Mouse (Mus musculus): ENCODE measurements around the gene Kctd11. TPM values are rescaled to one million over a fixed set of nuclear protein-coding genes. Genes with fewer than 3 reads are reported as not detected.

The Kctd11 gene
- polyA plus RNA-seq, 2 experiments: 5.1 to 6.5 TPM

- no peak for DNase-seq (ENCODE audit: low spot score)
- no peak for ATAC-seq (ENCODE audit: low FRiP score, low read depth)
- no peak for TF ChIP-seq POLR2A (IDR thresholded peaks at IDR 0.05; ENCODE audit: borderline replicate concordance, extremely low read depth, insufficient read depth, insufficient read length)
- Histone ChIP-seq H3K27ac (replicated peaks; ENCODE audit: low read depth, low read length) (no peak overlapping the region), H3K9me3 (ENCODE audit: control insufficient read depth, low read length) (no peaks in the 10 kb centered on the region), H3K27me3 (ENCODE audit: control insufficient read depth, insufficient read depth, low read length) (0 out of 2 replicates have a peak, but pooled peaks cover 15% of the 10 kb centered on the region), H3K36me3 (ENCODE audit: control insufficient read depth, insufficient read depth, low read length) (peaks cover 25% of the 10 kb centered on the region), H3K4me1 (ENCODE audit: control insufficient read depth, insufficient read depth, low read length) (no peaks in the 10 kb centered on the region), H3K9ac (ENCODE audit: low read depth, low read length, severe bottlenecking) (no peak overlapping the region), H3K4me3 (replicated peaks; ENCODE audit: low read length) (no peak overlapping the region), H3K4me2 (replicated peaks; ENCODE audit: low read depth, low read length, severe bottlenecking) (no peak overlapping the region)
- WGBS: 84% methylated on average over 10 of the region's 10 CpGs
Measured at GRCm38 (mm10) chr11:69854680-69855079, 26.5 kb downstream of the Kctd11 start.

- H3K9ac ChIP-seq (ENCODE audit: low read depth, low read length, severe bottlenecking): no peak overlapping the region
- ATAC-seq (ENCODE audit: low FRiP score, low read depth) (no peak), DNase-seq (ENCODE audit: low spot score) (no peak)
- H3K27ac ChIP-seq (replicated peaks; ENCODE audit: low read depth, low read length): no peak overlapping the region
- 0 out of 2 replicates have a peak, but pooled peaks cover 12% of the 10 kb centered on the region for H3K27me3 ChIP-seq (ENCODE audit: control insufficient read depth, insufficient read depth, low read length)
- no peak for TF ChIP-seq POLR2A (IDR thresholded peaks at IDR 0.05; ENCODE audit: borderline replicate concordance, extremely low read depth, insufficient read depth, insufficient read length)
- H3K4me2 ChIP-seq (replicated peaks; ENCODE audit: low read depth, low read length, severe bottlenecking): no peak overlapping the region
- no peaks in the 10 kb centered on the region for H3K9me3 ChIP-seq (ENCODE audit: control insufficient read depth, low read length)
- H3K4me1 ChIP-seq (ENCODE audit: control insufficient read depth, insufficient read depth, low read length): no peaks in the 10 kb centered on the region
- 71% methylated on average over 7 of the region's 7 CpGs for WGBS
- no peak overlapping the region for H3K4me3 ChIP-seq (replicated peaks; ENCODE audit: low read length)
- H3K36me3 ChIP-seq (ENCODE audit: control insufficient read depth, insufficient read depth, low read length): peaks cover 31% of the 10 kb centered on the region
Measured at GRCm38 (mm10) chr11:69853994-69854393, 27.2 kb downstream of the Kctd11 start.

GRCm38 (mm10) chr11:69850754-69851153 is 30.5 kb downstream of the Kctd11 start:
- Histone ChIP-seq H3K4me3 (replicated peaks; ENCODE audit: low read length) (no peak overlapping the region), H3K27ac (replicated peaks; ENCODE audit: low read depth, low read length) (no peak overlapping the region), H3K9me3 (ENCODE audit: control insufficient read depth, low read length) (no peaks in the 10 kb centered on the region), H3K27me3 (ENCODE audit: control insufficient read depth, insufficient read depth, low read length) (no peaks in the 10 kb centered on the region), H3K4me1 (ENCODE audit: control insufficient read depth, insufficient read depth, low read length) (peaks cover 11% of the 10 kb centered on the region), H3K9ac (ENCODE audit: low read depth, low read length, severe bottlenecking) (no peak overlapping the region), H3K4me2 (replicated peaks; ENCODE audit: low read depth, low read length, severe bottlenecking) (no peak overlapping the region), H3K36me3 (ENCODE audit: control insufficient read depth, insufficient read depth, low read length) (peaks cover 41% of the 10 kb centered on the region)
- WGBS: 67% methylated on average over 8 of the region's 8 CpGs
- ATAC-seq (ENCODE audit: low FRiP score, low read depth): no peak
- TF ChIP-seq POLR2A (IDR thresholded peaks at IDR 0.05; ENCODE audit: borderline replicate concordance, extremely low read depth, insufficient read depth, insufficient read length): no peak
- no peak for DNase-seq (ENCODE audit: low spot score)

- Histone ChIP-seq H3K4me1 (ENCODE audit: control insufficient read depth, insufficient read depth, low read length) (peaks cover 17% of the 10 kb centered on the region), H3K4me2 (replicated peaks; ENCODE audit: low read depth, low read length, severe bottlenecking) (no peak overlapping the region), H3K27me3 (ENCODE audit: control insufficient read depth, insufficient read depth, low read length) (no peaks in the 10 kb centered on the region), H3K9ac (ENCODE audit: low read depth, low read length, severe bottlenecking) (no peak overlapping the region), H3K4me3 (replicated peaks; ENCODE audit: low read length) (no peak overlapping the region), H3K9me3 (ENCODE audit: control insufficient read depth, low read length) (no peaks in the 10 kb centered on the region), H3K27ac (replicated peaks; ENCODE audit: low read depth, low read length) (no peak overlapping the region), H3K36me3 (ENCODE audit: control insufficient read depth, insufficient read depth, low read length) (peaks cover 41% of the 10 kb centered on the region)
- no peak for TF ChIP-seq POLR2A (IDR thresholded peaks at IDR 0.05; ENCODE audit: borderline replicate concordance, extremely low read depth, insufficient read depth, insufficient read length)
- 95% methylated on average over 15 of the region's 15 CpGs for WGBS
- no peak for DNase-seq (ENCODE audit: low spot score)
- no peak for ATAC-seq (ENCODE audit: low FRiP score, low read depth)
Measured at GRCm38 (mm10) chr11:69849884-69850283, 31.3 kb downstream of the Kctd11 start.

GRCm38 (mm10) chr11:69849128-69849527 is 32.1 kb downstream of the Kctd11 start:
- H3K9me3 ChIP-seq (ENCODE audit: control insufficient read depth, low read length): no peaks in the 10 kb centered on the region
- peaks cover 41% of the 10 kb centered on the region for H3K36me3 ChIP-seq (ENCODE audit: control insufficient read depth, insufficient read depth, low read length)
- H3K27ac ChIP-seq (replicated peaks; ENCODE audit: low read depth, low read length): no peak overlapping the region
- TF ChIP-seq POLR2A (IDR thresholded peaks at IDR 0.05; ENCODE audit: borderline replicate concordance, extremely low read depth, insufficient read depth, insufficient read length): no peak
- peaks cover 17% of the 10 kb centered on the region for H3K4me1 ChIP-seq (ENCODE audit: control insufficient read depth, insufficient read depth, low read length)
- no peak for DNase-seq (ENCODE audit: low spot score)
- no peak overlapping the region for H3K4me2 ChIP-seq (replicated peaks; ENCODE audit: low read depth, low read length, severe bottlenecking)
- no peak for ATAC-seq (ENCODE audit: low FRiP score, low read depth)
- H3K27me3 ChIP-seq (ENCODE audit: control insufficient read depth, insufficient read depth, low read length): no peaks in the 10 kb centered on the region
- H3K9ac ChIP-seq (ENCODE audit: low read depth, low read length, severe bottlenecking): no peak overlapping the region
- 92% methylated on average over 9 of the region's 9 CpGs for WGBS
- H3K4me3 ChIP-seq (replicated peaks; ENCODE audit: low read length): no peak overlapping the region

- H3K4me1 ChIP-seq (ENCODE audit: control insufficient read depth, insufficient read depth, low read length): peaks cover 17% of the 10 kb centered on the region
- DNase-seq (ENCODE audit: low spot score) (no peak), ATAC-seq (ENCODE audit: low FRiP score, low read depth) (no peak)
- no peak overlapping the region for H3K27ac ChIP-seq (replicated peaks; ENCODE audit: low read depth, low read length)
- TF ChIP-seq POLR2A (IDR thresholded peaks at IDR 0.05; ENCODE audit: borderline replicate concordance, extremely low read depth, insufficient read depth, insufficient read length): no peak
- H3K9me3 ChIP-seq (ENCODE audit: control insufficient read depth, low read length): no peaks in the 10 kb centered on the region
- peak overlapping the region; percentile 68 for H3K4me3 ChIP-seq (replicated peaks; ENCODE audit: low read length)
- H3K36me3 ChIP-seq (ENCODE audit: control insufficient read depth, insufficient read depth, low read length): peaks cover 41% of the 10 kb centered on the region
- H3K4me2 ChIP-seq (replicated peaks; ENCODE audit: low read depth, low read length, severe bottlenecking): peak overlapping the region; percentile 93; the same call in 1 of the 2 replicates
- H3K9ac ChIP-seq (ENCODE audit: low read depth, low read length, severe bottlenecking): no peak overlapping the region
- no peaks in the 10 kb centered on the region for H3K27me3 ChIP-seq (ENCODE audit: control insufficient read depth, insufficient read depth, low read length)
- 98% methylated on average over 6 of the region's 6 CpGs for WGBS
Measured at GRCm38 (mm10) chr11:69848021-69848420, 33.2 kb downstream of the Kctd11 start.
